ENCODE assay signal across 9 mouse cellular contexts in genomic region chr1:34511027-34511426, GRCm38 (mm10). TPM values are rescaled to one million over a fixed set of nuclear protein-coding genes. Genes with fewer than 3 reads are reported as not detected.
DNase-seq lines count a peak whose midpoint lies in the region; ATAC-seq and TF ChIP-seq lines count a peak whose summit lies in the region.
"Had no signal": no experiment of that assay in that cellular context is flagged by ENCODE, and none has a peak within 500 bp of the region (broad histone marks: within the 10 kb centered on the region; RNA-seq: fewer than 3 reads in every experiment).

No protein-coding gene starts in this region.

- H3K9me3 ChIP-seq in embryonic facial prominence, embryonic 12.5 days: no peaks in the 10 kb centered on the region
- H3K9me3 ChIP-seq: limb, embryonic 15.5 days had no signal

- peak overlapping the region; percentile 38; the same call in 1 of the 2 replicates for H3K4me2 ChIP-seq in embryonic facial prominence, embryonic 12.5 days (replicated peaks)

- peak; percentile 35 for DNase-seq in gastrocnemius, adult 2 months
- DNase-seq in gastrocnemius, adult 8-10 months (ENCODE audit: low spot score in 2 of 2): no peak
- peak; percentile 73 for DNase-seq in adrenal gland, postnatal 14 days
- DNase-seq in left cerebral cortex, postnatal 10 days (ENCODE audit: extremely low spot score in 1 of 2, low spot score in 2 of 2): peak; percentile 2 to 55
- peak; percentile 68 for DNase-seq in mesoderm, embryonic 11.5 days (ENCODE audit: low read depth, low spot score)
- peak; percentile 67 to 89 for DNase-seq in spleen, postnatal 4 days (ENCODE audit: low spot score in 2 of 2)

- WGBS in embryonic facial prominence, embryonic 12.5 days: 8% methylated on average over 3 of the region's 3 CpGs

- no peaks in the 10 kb centered on the region for H3K36me3 ChIP-seq in embryonic facial prominence, embryonic 12.5 days
- H3K36me3 ChIP-seq: limb, embryonic 15.5 days had no signal

- no peak overlapping the region for H3K27ac ChIP-seq in gastrocnemius, adult 2 months
- H3K27ac ChIP-seq in embryonic facial prominence, embryonic 12.5 days: no peak overlapping the region
- H3K27ac ChIP-seq: limb, embryonic 15.5 days had no signal

- H3K4me1 ChIP-seq in embryonic facial prominence, embryonic 12.5 days: peaks cover 5% of the 10 kb centered on the region; the same call in 1 of the 2 replicates

- H3K4me3 ChIP-seq in gastrocnemius, adult 2 months: no peak overlapping the region
- H3K4me3 ChIP-seq in embryonic facial prominence, embryonic 12.5 days: no peak overlapping the region
- H3K4me3 ChIP-seq: limb, embryonic 15.5 days had no signal

- 0 out of 2 replicates have a peak, but pooled peaks have one; percentile 55 for ATAC-seq in embryonic facial prominence, embryonic 12.5 days (ENCODE audit: insufficient number of reproducible peaks, insufficient read depth, low FRiP score, low TSS enrichment)
- ATAC-seq in hematopoietic stem cell, adult 5-6 weeks (replicated peaks in 1 of 2; ENCODE audit: insufficient read depth in 1 of 2, low FRiP score in 2 of 2, low TSS enrichment in 1 of 2, low read depth in 1 of 2, poor library complexity in 2 of 2, severe bottlenecking in 2 of 2): peak; percentile 64 to 68

- H3K27me3 ChIP-seq in embryonic facial prominence, embryonic 12.5 days: no peaks in the 10 kb centered on the region
- H3K27me3 ChIP-seq: limb, embryonic 15.5 days had no signal

- intact Hi-C loops in gastrocnemius, adult 2 months (cut with DNase I): no loop called here
- intact Hi-C loops in left cerebral cortex, postnatal 10 days (cut with DNase I): loop anchor here (5.0 kb wide), 1 partner anchor 91 kb away; no protein-coding TSS in a partner anchor

- H3K9ac ChIP-seq in embryonic facial prominence, embryonic 12.5 days: no peak overlapping the region
- H3K9ac ChIP-seq: limb, embryonic 15.5 days had no signal

- TF ChIP-seq CTCF in gastrocnemius, adult 2 months (IDR thresholded peaks at IDR 0.05): peak; percentile 57

RNA-seq across cellular contexts. Expression of gene Prss39, which starts 12.8 kb away (rescaled TPM):
- not detected for total RNA-seq in gastrocnemius, adult 2 months (2021)
- total RNA-seq in gastrocnemius, adult 8-10 months (2022): not detected
- total RNA-seq in adrenal gland, postnatal 14 days (2021): not detected in 2 replicates
- not detected in 2 replicates for polyA plus RNA-seq in embryonic facial prominence, embryonic 12.5 days (2016; fragmentation: Nextera tagmentation; extraction: Ambion mirVana)
- total RNA-seq in hematopoietic stem cell, adult 5-6 weeks (2017): 0.40 TPM in 1 of 2 replicates, not detected in the other
- not detected for total RNA-seq in left cerebral cortex, postnatal 10 days (2021)
- polyA plus RNA-seq: limb, embryonic 15.5 days had no signal

RNA-seq across cellular contexts. Expression of gene Cfc1, which starts 24.4 kb away (rescaled TPM):
- not detected for total RNA-seq in gastrocnemius, adult 2 months (2021)
- not detected for total RNA-seq in gastrocnemius, adult 8-10 months (2022)
- total RNA-seq in adrenal gland, postnatal 14 days (2021): not detected in 2 replicates
- polyA plus RNA-seq in embryonic facial prominence, embryonic 12.5 days (2016; fragmentation: Nextera tagmentation; extraction: Ambion mirVana): 0.22 and 0.36 TPM in 2 replicates
- 0.40 and 1.9 TPM in 2 replicates for total RNA-seq in hematopoietic stem cell, adult 5-6 weeks (2017)
- total RNA-seq in left cerebral cortex, postnatal 10 days (2021): not detected

RNA-seq across cellular contexts. Expression of gene Prss40, which starts 49.7 kb away (rescaled TPM):
- not detected for total RNA-seq in gastrocnemius, adult 2 months (2021)
- not detected for total RNA-seq in gastrocnemius, adult 8-10 months (2022)
- not detected in 2 replicates for total RNA-seq in adrenal gland, postnatal 14 days (2021)
- not detected in 2 replicates for polyA plus RNA-seq in embryonic facial prominence, embryonic 12.5 days (2016; fragmentation: Nextera tagmentation; extraction: Ambion mirVana)
- not detected in 2 replicates for total RNA-seq in hematopoietic stem cell, adult 5-6 weeks (2017)
- total RNA-seq in left cerebral cortex, postnatal 10 days (2021): not detected
- polyA plus RNA-seq: limb, embryonic 15.5 days had no signal

RNA-seq across cellular contexts. Expression of gene Ptpn18, which starts 51.5 kb away (rescaled TPM):
- 1 to 10 TPM; 1.8 to 2.3 TPM for total RNA-seq in gastrocnemius, adult 2 months (2021)
- total RNA-seq in gastrocnemius, adult 8-10 months (2022): 1 to 10 TPM in 3 of 4 experiments, under 1 TPM in 1; 0.73 to 3.7 (median 1.8) TPM
- 3.6 and 15.3 TPM in 2 replicates for total RNA-seq in adrenal gland, postnatal 14 days (2021)
- 9.9 and 14.1 TPM in 2 replicates for polyA plus RNA-seq in embryonic facial prominence, embryonic 12.5 days (2016; fragmentation: Nextera tagmentation; extraction: Ambion mirVana)
- total RNA-seq in hematopoietic stem cell, adult 5-6 weeks (2017): 186 and 621 TPM in 2 replicates
- 1 to 10 TPM; 3.6 to 4.6 TPM for total RNA-seq in left cerebral cortex, postnatal 10 days (2021)

Comparison
In these comparisons a context has a peak if more than half of its experiments do, and no peak if none do; other contexts are left out.
1. DNase-seq: peak in gastrocnemius, adult 2 months (single experiment), adrenal gland, postnatal 14 days (single experiment), left cerebral cortex, postnatal 10 days (2 of 2), mesoderm, embryonic 11.5 days (single experiment) and spleen, postnatal 4 days (2 of 2); none in gastrocnemius, adult 8-10 months (0 of 2).